Mouse (Mus musculus) monocyte, adult 5-6 weeks (primary cell): Measurements from ENCODE around the gene Exd1. TPM values are rescaled to one million over a fixed set of nuclear protein-coding genes. Genes with fewer than 3 reads are reported as not detected.

Experiments
- ATAC-seq: fragments of 153-309, 156-312 bp; replicated peaks from 2 replicates; pipeline ENCODE4 v1.8.0; 2017; ENCODE audit warnings: mild to moderate bottlenecking; ENCODE audit not compliant: low TSS enrichment, insufficient number of reproducible peaks, severe bottlenecking, poor library complexity, low FRiP score
- total RNA-seq: library from RNA; stranded (forward); fragments of 200-1000, 200-491, 200-594 nt; gene quantifications from 3 replicates; pipeline ENCODE4 v1.2.3, GENCODE M21; 2017

Exd1 gene
- 0.87 TPM in 1 of 3 replicates, not detected in the others for total RNA-seq

- ATAC-seq = peak; percentile 95
Observed at GRCm38 (mm10) chr2:119547522-119548370, at the start of gene Exd1, which contains the start of gene Chp1. Gene Exd1 (minus strand): TSS chr2:119547627. Gene Chp1 (plus strand): TSS chr2:119547697.

GRCm38 (mm10) chr2:119596781-119597330 lies 49.4 kb upstream of the Exd1 start:
- ATAC-seq = no peak

GRCm38 (mm10) chr2:119595308-119595707 lies 47.9 kb upstream of the Exd1 start:
- no peak for ATAC-seq

GRCm38 (mm10) chr2:119594113-119594981 lies 46.9 kb upstream of the Exd1 start:
- ATAC-seq = peak; percentile 97

- ATAC-seq = no peak
Observed at GRCm38 (mm10) chr2:119593765-119594112, 46.3 kb upstream of the Exd1 start.

GRCm38 (mm10) chr2:119591247-119591646 lies 43.8 kb upstream of the Exd1 start:
- no peak for ATAC-seq

GRCm38 (mm10) chr2:119587383-119587782 lies 40.0 kb upstream of the Exd1 start:
- ATAC-seq = peak; percentile 82

GRCm38 (mm10) chr2:119584282-119584681 lies 36.9 kb upstream of the Exd1 start:
- ATAC-seq = no peak

- no peak for ATAC-seq
Observed at GRCm38 (mm10) chr2:119583439-119583838, 36.0 kb upstream of the Exd1 start.

- no peak for ATAC-seq
Observed at GRCm38 (mm10) chr2:119581571-119581970, 34.1 kb upstream of the Exd1 start.

GRCm38 (mm10) chr2:119572471-119572870 lies 25.0 kb upstream of the Exd1 start:
- no peak for ATAC-seq

- ATAC-seq = no peak
Observed at GRCm38 (mm10) chr2:119566182-119566855, 18.9 kb upstream of the Exd1 start.

- no peak for ATAC-seq
Observed at GRCm38 (mm10) chr2:119565284-119565683, 17.9 kb upstream of the Exd1 start.

- no peak for ATAC-seq
Observed at GRCm38 (mm10) chr2:119561794-119562193, 14.4 kb upstream of the Exd1 start.

GRCm38 (mm10) chr2:119558737-119559340 lies 11.4 kb upstream of the Exd1 start:
- ATAC-seq = peak; percentile 43; the same call in 1 of the 2 replicates

- ATAC-seq = no peak
Observed at GRCm38 (mm10) chr2:119558039-119558438, 10.6 kb upstream of the Exd1 start.

- no peak for ATAC-seq
Observed at GRCm38 (mm10) chr2:119549678-119550077, 2.3 kb upstream of the Exd1 start.

GRCm38 (mm10) chr2:119548691-119549090 lies 1.3 kb upstream of the Exd1 start:
- ATAC-seq = no peak

- ATAC-seq = no peak
Observed at GRCm38 (mm10) chr2:119548371-119548660, 889 bp upstream of the Exd1 start.
